Mouse (Mus musculus): Measurements from ENCODE around the gene Rtn3. TPM values are rescaled to one million over a fixed set of nuclear protein-coding genes. Genes with fewer than 3 reads are reported as not detected.
A peak's percentile ranks its signal among the peaks of the same experiment; 100 is the strongest.

The Rtn3 gene
- 189 and 203 TPM in 2 replicates for total RNA-seq (2014; fragmentation: Nextera tagmentation)
- 50.5 and 62.7 TPM in 2 replicates for total RNA-seq (2017)
- 27.2 and 33.2 TPM in 2 replicates for polyA plus RNA-seq (2012)

DNA sequence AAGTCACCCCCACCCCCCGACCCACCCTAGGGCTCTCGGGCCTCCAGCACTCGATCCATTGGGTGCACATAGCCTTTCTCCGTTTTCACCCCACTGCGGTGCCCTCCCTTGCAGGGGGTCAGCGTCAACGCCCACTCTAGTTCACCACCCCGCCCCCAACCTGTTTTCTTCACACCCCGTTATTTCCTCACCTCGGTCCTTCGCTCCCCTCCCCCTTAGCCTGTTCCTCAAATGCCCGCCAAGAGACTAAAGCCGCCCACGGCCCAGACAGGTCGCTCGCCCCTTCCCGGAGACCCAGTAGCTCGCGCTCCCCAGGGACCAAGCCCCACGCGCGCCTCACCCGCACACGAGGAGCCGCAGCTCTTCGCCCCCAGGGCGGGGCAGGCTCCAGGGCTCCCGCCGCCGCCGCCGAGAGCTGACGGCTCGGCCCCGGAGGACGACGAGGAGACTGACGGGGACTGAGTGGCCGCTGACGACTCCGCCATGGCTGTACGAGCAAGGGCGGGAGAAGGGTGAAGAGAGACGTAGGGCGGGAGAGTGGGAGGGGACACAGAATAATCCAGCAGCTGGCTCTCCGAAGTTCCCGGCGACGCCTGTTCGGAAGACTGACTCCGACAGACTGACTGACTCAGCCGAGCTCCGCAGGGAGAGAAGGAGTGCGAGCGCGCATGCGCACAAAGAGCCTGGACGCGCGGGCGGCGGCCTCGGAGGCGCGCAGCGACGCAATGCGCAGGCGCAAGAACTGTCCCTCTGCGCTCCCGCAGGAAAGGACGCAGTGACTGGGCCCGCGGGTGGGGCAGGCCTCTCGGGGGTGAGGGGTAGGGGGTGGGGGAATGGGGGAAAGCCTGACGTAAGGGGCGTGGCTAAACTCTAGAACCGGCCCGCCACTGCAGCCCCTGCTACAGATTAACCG lies at the start of gene Rtn3:
Gene Rtn3 (minus strand): TSS at position 683 of the 913 bp plus-strand sequence.
- no peak for TF ChIP-seq POLR2AphosphoS5 (IDR thresholded peaks at IDR 0.05; ENCODE audit: insufficient replicate concordance, low read depth, low read length)
- TF ChIP-seq GATA2 (IDR thresholded peaks at IDR 0.05; ENCODE audit: borderline replicate concordance, low read depth, low read length): no peak
- TF ChIP-seq GATA1 (IDR thresholded peaks at IDR 0.05; ENCODE audit: borderline replicate concordance, low read length): no peak
- no peak for TF ChIP-seq CTCF (IDR thresholded peaks at IDR 0.05; ENCODE audit: low read depth, low read length)
- TF ChIP-seq TAL1 (conservative IDR thresholded peaks at IDR 0.05; ENCODE audit: low read depth, low read length): no peak
- Histone ChIP-seq H3K9me3 (replicated peaks) (no peaks in the 10 kb centered on the region), H3K4me3 (ENCODE audit: low read depth, low read length) (peak within 1 kb of the TSS; percentile 85), H3K36me3 (replicated peaks) (peaks cover 17% of the 10 kb centered on the region), H3K27me3 (ENCODE audit: insufficient read depth, low read length) (no peaks in the 10 kb centered on the region), H3K4me1 (ENCODE audit: insufficient read depth, low read depth, low read length) (peaks cover 39% of the 10 kb centered on the region)
- peak; percentile 78 for ATAC-seq (ENCODE audit: extremely low read depth, insufficient number of reproducible peaks, low FRiP score, poor library complexity, severe bottlenecking)
- peak; percentile 67 for DNase-seq (ENCODE audit: low spot score)

DNA sequence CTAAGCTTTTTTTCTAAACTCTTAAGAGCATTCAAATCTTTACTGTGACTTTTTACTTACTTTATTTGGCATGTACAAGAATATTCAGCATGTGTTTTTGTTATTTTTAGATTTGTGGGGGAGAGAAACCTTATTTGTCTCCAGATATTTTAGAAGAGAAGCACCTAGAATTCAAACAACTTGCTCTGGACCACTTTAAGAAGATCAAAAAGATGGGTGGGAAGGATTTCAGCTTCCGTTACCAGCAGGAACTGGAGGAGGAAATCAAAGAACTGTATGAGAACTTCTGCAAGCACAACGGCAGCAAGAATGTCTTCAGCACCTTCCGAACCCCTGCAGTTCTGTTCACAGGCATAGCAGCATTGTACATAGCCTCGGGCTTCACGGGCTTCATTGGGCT lies 48.8 kb upstream of the Rtn3 start:
- H3K4me1 ChIP-seq (ENCODE audit: insufficient read depth, low read depth, low read length): no peaks in the 10 kb centered on the region
- DNase-seq (ENCODE audit: low spot score) (no peak), ATAC-seq (ENCODE audit: extremely low read depth, insufficient number of reproducible peaks, low FRiP score, poor library complexity, severe bottlenecking) (no peak)
- H3K4me3 ChIP-seq (ENCODE audit: low read depth, low read length): no peak overlapping the region
- H3K27me3 ChIP-seq (ENCODE audit: insufficient read depth, low read length): no peaks in the 10 kb centered on the region
- TF ChIP-seq TAL1 (conservative IDR thresholded peaks at IDR 0.05; ENCODE audit: low read depth, low read length): no peak
- TF ChIP-seq GATA2 (IDR thresholded peaks at IDR 0.05; ENCODE audit: borderline replicate concordance, low read depth, low read length): no peak
- TF ChIP-seq POLR2AphosphoS5 (IDR thresholded peaks at IDR 0.05; ENCODE audit: insufficient replicate concordance, low read depth, low read length): no peak
- TF ChIP-seq CTCF (IDR thresholded peaks at IDR 0.05; ENCODE audit: low read depth, low read length): no peak
- no peak for TF ChIP-seq GATA1 (IDR thresholded peaks at IDR 0.05; ENCODE audit: borderline replicate concordance, low read length)
- peaks cover 84% of the 10 kb centered on the region for H3K36me3 ChIP-seq (replicated peaks)
- no peaks in the 10 kb centered on the region for H3K9me3 ChIP-seq (replicated peaks)

- TF ChIP-seq GATA1 (IDR thresholded peaks at IDR 0.05; ENCODE audit: borderline replicate concordance, low read length) (no peak), CTCF (IDR thresholded peaks at IDR 0.05; ENCODE audit: low read depth, low read length) (no peak), GATA2 (IDR thresholded peaks at IDR 0.05; ENCODE audit: borderline replicate concordance, low read depth, low read length) (no peak), TAL1 (conservative IDR thresholded peaks at IDR 0.05; ENCODE audit: low read depth, low read length) (no peak)
- Histone ChIP-seq H3K9me3 (replicated peaks) (no peaks in the 10 kb centered on the region), H3K36me3 (replicated peaks) (peaks cover 88% of the 10 kb centered on the region), H3K4me3 (ENCODE audit: low read depth, low read length) (no peak overlapping the region), H3K4me1 (ENCODE audit: insufficient read depth, low read depth, low read length) (no peaks in the 10 kb centered on the region), H3K27me3 (ENCODE audit: insufficient read depth, low read length) (no peaks in the 10 kb centered on the region)
- no peak for ATAC-seq (ENCODE audit: extremely low read depth, insufficient number of reproducible peaks, low FRiP score, poor library complexity, severe bottlenecking)
- no peak for DNase-seq (ENCODE audit: low spot score)
These were observed 45.8 kb upstream of the Rtn3 start for GRCm38 (mm10) chr19:7528639-7529428.

DNA sequence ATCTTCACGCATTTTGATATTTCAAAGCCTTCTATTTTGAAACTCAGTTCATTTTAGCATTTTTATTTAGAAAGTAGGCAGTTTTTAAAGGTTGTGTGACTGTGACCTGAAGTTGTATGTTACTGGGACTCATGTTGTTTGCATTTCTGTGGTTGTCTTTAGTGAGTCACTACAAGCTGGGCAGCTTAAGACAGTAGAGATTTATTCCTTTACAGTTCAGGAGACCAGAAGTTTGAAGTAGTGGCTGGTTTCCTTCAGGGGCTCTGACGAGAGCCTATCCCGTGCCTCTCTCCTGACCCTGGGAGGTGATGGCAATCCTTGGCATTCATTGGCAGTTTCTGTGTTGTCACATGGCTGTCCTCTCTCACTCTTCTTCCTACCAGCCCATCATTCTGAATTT lies 41.8 kb upstream of the Rtn3 start:
- Histone ChIP-seq H3K4me3 (ENCODE audit: low read depth, low read length) (no peak overlapping the region), H3K36me3 (replicated peaks) (peaks cover 82% of the 10 kb centered on the region), H3K9me3 (replicated peaks) (no peaks in the 10 kb centered on the region), H3K27me3 (ENCODE audit: insufficient read depth, low read length) (no peaks in the 10 kb centered on the region), H3K4me1 (ENCODE audit: insufficient read depth, low read depth, low read length) (no peaks in the 10 kb centered on the region)
- ATAC-seq (ENCODE audit: extremely low read depth, insufficient number of reproducible peaks, low FRiP score, poor library complexity, severe bottlenecking): no peak
- TF ChIP-seq POLR2AphosphoS5 (IDR thresholded peaks at IDR 0.05; ENCODE audit: insufficient replicate concordance, low read depth, low read length) (no peak), TAL1 (conservative IDR thresholded peaks at IDR 0.05; ENCODE audit: low read depth, low read length) (no peak), GATA2 (IDR thresholded peaks at IDR 0.05; ENCODE audit: borderline replicate concordance, low read depth, low read length) (no peak), CTCF (IDR thresholded peaks at IDR 0.05; ENCODE audit: low read depth, low read length) (no peak), GATA1 (IDR thresholded peaks at IDR 0.05; ENCODE audit: borderline replicate concordance, low read length) (no peak)
- DNase-seq (ENCODE audit: low spot score): no peak

DNA sequence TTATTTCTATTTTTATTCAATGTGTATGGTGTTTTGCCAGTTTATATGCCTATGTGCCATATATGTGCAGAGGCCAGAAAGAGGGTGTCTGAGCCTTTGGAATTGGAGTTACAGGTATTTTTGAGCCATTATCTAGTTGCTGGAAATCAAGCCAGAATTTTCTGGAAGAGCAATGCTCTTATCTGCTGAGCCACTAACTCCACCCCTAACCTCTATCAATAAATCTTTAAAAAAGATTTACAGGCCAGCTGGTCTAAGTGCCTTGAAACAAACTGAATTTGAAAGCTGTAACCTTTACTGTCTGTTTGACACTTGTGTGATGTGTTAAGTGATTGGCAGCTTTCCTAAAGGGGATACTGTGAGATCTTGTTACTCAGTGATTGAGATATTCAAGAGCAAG lies 40.7 kb upstream of the Rtn3 start:
- peaks cover 83% of the 10 kb centered on the region for H3K36me3 ChIP-seq (replicated peaks)
- ATAC-seq (ENCODE audit: extremely low read depth, insufficient number of reproducible peaks, low FRiP score, poor library complexity, severe bottlenecking) (no peak), DNase-seq (ENCODE audit: low spot score) (no peak)
- TF ChIP-seq GATA1 (IDR thresholded peaks at IDR 0.05; ENCODE audit: borderline replicate concordance, low read length) (no peak), GATA2 (IDR thresholded peaks at IDR 0.05; ENCODE audit: borderline replicate concordance, low read depth, low read length) (no peak), CTCF (IDR thresholded peaks at IDR 0.05; ENCODE audit: low read depth, low read length) (no peak), TAL1 (conservative IDR thresholded peaks at IDR 0.05; ENCODE audit: low read depth, low read length) (no peak), POLR2AphosphoS5 (IDR thresholded peaks at IDR 0.05; ENCODE audit: insufficient replicate concordance, low read depth, low read length) (no peak)
- H3K27me3 ChIP-seq (ENCODE audit: insufficient read depth, low read length): no peaks in the 10 kb centered on the region
- no peaks in the 10 kb centered on the region for H3K9me3 ChIP-seq (replicated peaks)
- H3K4me3 ChIP-seq (ENCODE audit: low read depth, low read length): no peak overlapping the region
- H3K4me1 ChIP-seq (ENCODE audit: insufficient read depth, low read depth, low read length): no peaks in the 10 kb centered on the region

DNA sequence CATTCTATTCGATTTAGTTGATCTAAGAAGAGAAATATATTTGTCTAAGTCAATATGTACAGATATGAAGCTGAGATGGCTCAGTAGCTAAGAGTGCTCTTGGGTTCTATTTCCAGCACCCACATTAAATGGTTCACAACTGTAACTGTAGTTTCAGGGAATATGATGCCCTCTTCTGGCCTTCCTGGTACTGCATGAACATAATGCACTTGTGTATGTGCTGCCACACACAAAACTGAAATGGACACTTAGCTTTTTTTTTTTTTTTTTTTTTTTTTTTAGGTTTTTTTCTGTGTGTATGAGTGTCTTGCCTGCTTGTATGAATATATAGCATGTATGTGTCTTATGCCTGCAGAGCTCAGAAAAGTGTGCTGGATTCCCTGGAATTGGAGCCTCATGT lies 40.2 kb upstream of the Rtn3 start:
- Histone ChIP-seq H3K36me3 (replicated peaks) (peaks cover 83% of the 10 kb centered on the region), H3K4me1 (ENCODE audit: insufficient read depth, low read depth, low read length) (no peaks in the 10 kb centered on the region), H3K27me3 (ENCODE audit: insufficient read depth, low read length) (no peaks in the 10 kb centered on the region), H3K9me3 (replicated peaks) (no peaks in the 10 kb centered on the region), H3K4me3 (ENCODE audit: low read depth, low read length) (no peak overlapping the region)
- no peak for ATAC-seq (ENCODE audit: extremely low read depth, insufficient number of reproducible peaks, low FRiP score, poor library complexity, severe bottlenecking)
- TF ChIP-seq GATA2 (IDR thresholded peaks at IDR 0.05; ENCODE audit: borderline replicate concordance, low read depth, low read length) (no peak), TAL1 (conservative IDR thresholded peaks at IDR 0.05; ENCODE audit: low read depth, low read length) (no peak), POLR2AphosphoS5 (IDR thresholded peaks at IDR 0.05; ENCODE audit: insufficient replicate concordance, low read depth, low read length) (no peak), GATA1 (IDR thresholded peaks at IDR 0.05; ENCODE audit: borderline replicate concordance, low read length) (no peak), CTCF (IDR thresholded peaks at IDR 0.05; ENCODE audit: low read depth, low read length) (no peak)
- DNase-seq (ENCODE audit: low spot score): no peak
